Mouse (Mus musculus): ENCODE measurements around the gene Gemin4. TPM values are rescaled to one million over a fixed set of nuclear protein-coding genes. Genes with fewer than 3 reads are reported as not detected.
A peak's percentile ranks its signal among the peaks of the same experiment; 100 is the strongest.
"Not testable (repeated sequence)": the region's sequence is repeated elsewhere in the genome, so short reads cannot be mapped to it uniquely, and the experiment has no call there.

Gemin4 gene
- polyA plus RNA-seq, 2 experiments from 2014 or later: 7.0 to 13.4 TPM

DNA sequence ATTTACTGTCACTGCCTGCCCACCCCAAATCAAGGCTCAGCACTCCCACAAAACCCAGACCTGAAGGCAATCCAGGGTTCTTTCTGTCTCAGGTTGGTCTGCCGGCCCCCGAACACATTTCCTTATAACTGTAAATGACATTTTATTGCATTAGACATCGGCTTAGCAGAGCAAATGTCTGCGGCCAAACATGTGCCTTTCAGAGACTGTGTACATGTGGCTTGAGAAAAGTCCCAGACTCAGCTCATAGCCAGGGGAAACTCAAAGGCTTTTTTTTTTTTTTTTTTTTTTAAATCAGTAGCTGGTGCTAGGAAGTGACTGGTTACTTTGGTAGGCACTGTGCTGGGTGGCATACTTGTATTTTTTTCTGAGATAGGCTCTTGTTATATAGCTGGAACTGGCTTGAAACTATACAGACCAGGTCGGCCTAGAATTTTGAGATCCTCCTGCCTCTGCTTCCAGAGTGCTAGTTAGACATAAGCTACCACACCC lies 1.4 kb downstream of the Gemin4 start:
- no peak for ATAC-seq

DNA sequence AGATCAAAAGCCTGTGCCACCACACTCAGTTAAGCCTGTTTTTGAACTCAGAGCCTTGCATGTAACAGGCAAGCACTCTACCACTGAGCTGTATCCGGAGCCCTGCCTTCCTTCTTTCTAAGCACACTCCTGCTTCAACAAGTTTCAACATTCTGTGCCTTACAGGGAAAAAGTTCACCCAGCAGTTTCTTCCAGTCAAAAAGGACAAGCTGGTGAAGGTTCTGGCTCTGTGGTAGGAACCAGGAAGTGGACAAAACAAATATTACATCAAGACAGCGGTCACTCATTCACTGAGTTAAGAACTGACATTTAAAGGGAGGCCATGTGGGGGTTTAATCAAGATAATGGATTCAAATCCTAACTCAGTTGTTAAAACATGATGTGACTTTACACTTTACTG lies 2.5 kb downstream of the Gemin4 start:
- no peak for ATAC-seq

DNA sequence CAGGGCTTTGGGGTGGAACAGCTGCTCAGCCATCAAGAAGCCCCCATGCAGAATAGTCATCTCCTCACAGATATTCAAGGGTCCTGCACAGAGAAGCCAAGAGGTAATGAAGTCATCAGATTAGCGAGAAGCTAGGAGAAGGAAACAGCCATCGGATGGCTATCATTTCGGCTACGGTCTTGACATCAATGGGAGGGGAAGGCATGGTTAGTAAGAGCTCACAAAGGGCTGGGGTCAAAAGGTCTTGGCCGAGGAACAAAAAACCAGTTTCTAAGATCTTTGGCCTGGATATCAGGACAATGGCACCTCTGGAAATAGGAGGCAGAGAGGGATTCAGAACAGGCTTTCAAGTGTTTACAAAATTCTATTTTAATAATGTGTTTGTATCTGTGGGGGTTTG lies 3.6 kb downstream of the Gemin4 start:
- ATAC-seq: no peak

DNA sequence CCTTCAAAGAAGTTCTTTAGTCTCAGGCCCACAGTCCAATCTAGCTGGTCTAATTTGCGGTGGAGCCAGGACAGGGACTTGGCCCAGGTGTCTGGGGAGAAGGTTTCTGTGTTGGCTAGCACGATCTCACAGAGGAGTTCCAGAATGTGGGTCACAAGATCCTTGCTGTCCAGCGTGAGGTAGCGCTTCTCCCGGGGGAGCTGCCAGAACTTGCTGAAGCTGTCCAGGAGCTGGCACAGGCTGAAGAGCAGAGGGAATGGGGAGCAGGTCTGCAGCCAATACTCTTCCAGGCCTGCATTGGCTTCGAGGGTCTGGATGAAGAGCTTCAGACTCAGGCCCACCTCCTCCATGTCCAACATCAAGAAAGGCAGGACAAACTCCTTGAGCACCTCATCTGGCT lies 5.9 kb downstream of the Gemin4 start:
- ATAC-seq: not testable (repeated sequence)

DNA sequence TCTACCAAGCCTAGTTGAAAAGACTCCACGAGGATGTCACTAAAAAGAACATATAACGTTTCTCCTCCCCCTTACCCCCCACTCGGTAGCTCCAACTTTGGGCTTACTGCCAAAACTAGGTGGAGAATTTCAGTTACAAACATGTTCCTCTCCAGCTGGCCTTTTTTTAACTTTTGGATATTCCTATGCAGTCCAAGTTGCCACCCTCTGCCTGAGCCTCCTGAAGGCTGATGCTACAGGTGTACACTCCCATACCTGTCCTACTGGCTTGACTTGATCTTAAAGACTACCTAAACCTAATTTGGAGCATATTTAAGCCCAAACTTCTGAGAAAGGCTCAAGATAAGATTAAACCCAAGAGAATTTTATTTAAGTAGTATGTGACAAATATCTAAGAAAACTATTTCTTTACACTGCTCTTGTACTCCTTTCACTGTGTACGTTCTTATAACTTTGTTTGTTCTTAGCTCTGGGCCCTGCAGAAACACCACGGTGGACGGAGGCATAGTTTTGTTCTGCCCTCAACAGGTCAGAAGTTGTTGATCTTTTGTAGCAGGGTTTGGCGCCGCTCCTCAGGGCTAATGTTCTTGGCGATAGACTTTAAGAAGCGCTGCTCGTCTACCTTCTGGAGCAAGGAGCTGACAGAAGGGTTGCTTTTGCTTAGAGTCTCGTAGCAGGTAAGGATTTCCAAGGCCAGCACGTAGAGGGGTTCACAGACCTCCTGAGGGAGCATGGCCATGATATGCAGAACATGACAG lies 7.1 kb downstream of the Gemin4 start:
- no peak for ATAC-seq

DNA sequence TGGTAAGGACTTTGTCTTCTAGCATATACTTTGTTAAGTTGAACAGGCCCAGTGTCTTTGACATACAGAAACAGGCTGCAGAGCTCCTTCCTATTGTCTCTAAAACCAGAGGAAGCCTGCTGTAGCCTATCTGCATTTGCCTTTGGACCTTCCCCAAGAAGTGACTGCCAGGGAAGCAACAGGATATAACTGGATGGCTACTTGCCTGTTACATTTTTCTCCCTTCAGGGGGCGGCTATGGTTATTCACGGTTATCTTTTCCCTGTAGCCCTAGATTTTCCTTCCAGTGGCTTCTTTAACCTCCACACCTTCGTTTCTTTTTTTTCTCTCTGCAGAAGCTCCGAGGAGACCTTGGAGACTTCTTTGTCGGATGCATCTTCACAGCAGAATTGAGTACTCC lies 10.7 kb downstream of the Gemin4 start:
- no peak for ATAC-seq

DNA sequence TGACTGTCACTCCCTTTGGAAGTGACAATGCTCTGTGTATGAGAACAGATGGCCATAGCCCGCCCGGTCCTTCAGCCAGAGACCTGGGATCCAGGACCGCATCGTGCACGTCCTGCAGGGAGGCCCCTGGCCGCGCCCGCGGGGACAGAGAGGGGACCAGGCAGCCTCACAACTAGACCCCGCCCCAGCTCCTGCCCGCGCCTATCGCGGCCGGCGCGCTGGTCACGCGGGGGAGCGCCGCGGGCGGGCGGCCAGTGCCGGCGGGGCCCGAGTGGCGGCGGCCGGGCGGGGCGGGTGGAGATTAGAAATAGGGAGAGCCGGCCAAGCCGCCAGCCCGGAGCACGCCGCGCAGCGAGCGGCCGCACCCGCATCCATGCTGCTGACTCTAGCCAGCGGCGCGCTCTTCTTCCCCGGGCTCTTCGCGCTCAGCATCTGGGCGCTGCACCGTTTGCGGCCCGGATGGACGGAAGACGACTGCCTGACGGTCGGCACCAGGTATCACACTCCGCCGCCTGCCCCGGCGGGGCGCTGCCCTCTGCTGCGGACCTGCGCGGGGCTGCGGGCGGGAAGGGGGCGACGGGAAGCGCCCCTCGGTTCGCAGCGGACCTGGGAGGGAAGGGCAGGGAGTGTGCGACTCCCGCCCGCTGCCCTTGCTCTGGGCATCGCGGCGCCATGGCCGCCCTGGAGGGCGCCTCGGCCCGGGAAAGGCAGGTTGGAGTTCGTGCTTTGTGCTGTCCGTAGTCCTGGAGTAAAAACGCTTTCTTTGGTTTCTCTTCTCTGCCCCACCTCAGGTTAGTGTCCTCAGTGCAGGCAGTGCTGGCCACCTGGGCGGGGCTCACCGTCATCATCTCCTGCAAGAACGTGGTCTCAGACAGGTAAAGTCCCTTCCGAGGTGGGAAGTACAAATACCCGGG lies 15.4 kb downstream of the Gemin4 start:
- ATAC-seq: peak; percentile 65

DNA sequence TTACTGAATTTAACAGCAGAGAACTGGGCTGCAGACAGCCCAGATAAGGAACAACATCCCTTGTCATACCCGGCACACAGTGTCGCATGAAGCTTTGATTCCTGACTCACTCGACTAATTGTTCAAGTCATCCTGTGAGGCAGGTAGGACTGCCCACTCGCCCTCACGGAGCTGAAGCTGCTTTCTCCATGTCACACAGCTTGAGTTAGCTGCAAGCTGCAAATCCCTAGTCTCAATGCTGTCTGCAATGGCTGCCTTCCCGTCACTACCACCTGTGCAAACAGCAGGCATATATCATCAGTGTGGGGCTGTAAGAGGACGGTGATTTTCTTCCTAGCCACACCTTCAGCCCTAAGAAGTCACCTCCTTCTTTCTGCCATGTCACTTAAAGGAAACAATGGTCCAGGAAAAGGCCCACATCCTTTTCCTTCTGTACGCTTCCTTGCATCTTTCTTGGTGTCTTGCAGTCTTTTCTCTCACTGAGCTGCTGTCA lies 20.4 kb downstream of the Gemin4 start:
- ATAC-seq: no peak

DNA sequence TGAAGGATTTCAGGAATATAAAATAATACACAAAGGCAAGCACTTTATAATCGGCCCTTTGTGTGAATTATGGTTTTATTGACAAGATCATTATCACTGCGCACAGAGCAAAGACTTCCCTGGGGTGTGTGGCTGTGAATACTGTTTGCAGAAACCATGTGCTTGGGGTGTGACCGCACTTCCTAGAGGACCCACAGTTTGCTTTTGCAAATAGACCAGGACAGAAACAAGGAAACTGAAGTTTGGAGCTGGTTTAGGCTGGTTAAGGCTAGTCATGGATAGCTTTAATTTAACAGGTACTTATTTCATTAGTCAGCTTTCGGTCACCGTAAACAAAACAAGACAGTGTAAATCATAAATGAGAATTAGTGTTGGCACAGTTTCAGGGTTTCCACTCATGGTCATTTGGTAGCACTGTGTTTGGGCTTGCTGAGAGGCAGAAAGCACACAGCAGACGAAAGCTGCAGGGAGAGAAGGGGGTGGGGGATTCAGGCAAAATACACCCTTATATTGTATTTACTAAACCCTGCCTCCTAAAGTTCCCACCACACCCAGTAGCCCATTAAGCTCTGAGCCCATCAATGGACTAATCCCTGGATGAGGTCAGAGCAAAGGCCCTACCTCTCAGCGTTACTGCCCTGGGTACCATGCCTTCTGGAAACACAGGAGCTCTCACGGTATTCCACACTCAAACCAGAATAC lies 21.0 kb downstream of the Gemin4 start:
- no peak for ATAC-seq

DNA sequence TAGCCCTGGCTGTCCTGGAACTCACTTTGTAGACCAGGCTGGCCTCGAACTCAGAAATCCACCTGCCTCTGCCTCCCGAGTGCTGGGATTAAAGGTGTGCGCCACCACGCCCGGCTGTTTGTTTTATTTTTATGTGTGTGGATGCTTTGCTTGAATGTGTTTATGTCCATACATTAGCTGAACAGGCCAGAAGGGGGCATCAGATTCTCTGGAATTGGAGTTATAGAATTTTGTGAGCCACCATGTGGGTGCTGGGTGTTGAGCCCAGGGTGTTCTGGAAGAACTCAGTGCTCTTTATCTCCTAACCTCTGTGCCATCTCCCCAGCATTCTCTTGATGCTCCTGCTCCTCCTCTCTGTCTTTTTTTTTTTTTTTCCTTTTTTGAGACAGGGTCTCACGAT lies 30.6 kb downstream of the Gemin4 start:
- ATAC-seq: no peak

DNA sequence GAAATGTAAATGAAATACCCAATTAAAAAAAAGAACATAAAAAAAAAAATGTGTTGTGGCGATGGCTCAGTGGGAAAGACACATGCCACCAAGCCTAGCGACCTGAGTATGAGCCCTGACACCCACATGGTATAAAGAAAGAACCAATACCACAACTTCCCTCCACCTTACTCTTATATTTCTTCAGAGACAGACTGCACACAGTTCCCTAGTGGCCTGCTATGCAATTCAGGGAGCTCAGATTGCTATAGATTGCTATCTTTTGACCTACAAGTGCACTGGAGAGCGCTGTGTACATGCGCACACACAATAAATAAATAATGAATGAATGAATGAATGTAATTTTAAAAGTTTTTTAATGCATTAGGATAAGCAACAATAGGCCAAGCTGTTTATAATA lies 33.7 kb downstream of the Gemin4 start:
- no peak for ATAC-seq

DNA sequence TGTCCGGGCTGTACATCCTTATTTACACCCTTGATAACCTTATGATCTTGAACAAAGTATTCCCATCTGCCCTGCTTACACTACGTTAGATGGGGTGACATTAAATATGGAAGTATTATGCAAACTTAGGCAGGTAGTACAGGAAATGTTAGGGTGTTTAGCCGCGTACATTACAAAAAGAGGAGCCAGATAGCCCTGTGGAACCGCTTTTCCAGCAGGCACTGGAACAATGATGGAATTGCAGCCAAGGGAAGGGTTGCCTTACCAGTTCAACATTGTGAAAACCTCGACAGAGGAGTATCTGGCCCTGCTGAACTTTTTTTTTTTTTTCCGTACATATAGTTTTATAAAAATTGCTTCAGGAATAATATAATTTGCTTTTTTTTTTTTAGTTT lies 37.3 kb downstream of the Gemin4 start:
- no peak for ATAC-seq

DNA sequence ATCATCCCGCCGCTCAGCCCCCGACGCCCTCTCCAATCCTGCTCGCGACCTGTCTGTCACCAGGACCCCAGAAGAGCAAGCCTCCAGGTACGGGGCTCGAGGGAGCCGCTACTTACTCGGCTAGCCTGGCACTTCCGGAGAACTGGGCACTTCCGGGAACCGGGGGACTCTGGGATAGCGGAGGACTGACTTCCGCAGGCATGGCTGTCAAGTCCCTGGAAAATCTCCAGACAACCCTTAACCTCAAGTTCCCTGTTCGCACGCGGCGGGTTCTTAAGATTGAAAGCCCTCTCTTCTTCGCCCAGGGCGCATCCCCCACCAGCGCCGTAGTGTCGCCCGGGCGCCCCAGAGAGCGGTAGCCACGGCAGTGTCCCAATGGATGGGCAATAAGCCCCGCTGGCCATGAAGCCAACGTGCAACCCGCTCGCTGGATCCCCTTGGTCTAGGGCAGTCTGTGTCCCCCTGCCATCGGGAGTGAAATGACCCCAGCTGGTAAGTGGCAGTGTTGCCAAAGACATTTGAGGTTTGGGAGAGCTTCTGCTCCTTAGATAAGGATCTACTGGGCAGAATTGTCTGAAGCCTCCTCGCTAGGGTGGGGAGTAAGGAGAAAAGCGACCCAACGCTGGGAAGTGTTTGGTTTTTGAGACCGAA lies 37.8 kb downstream of the Gemin4 start, which contains the start of the genes Vps53 and Fam57a:
TSS of gene Vps53 (minus strand) at position 153 of the 651 bp plus-strand sequence.
TSS of gene Fam57a (plus strand) at position 177 of the 651 bp plus-strand sequence.
- peak; percentile 83 for ATAC-seq

DNA sequence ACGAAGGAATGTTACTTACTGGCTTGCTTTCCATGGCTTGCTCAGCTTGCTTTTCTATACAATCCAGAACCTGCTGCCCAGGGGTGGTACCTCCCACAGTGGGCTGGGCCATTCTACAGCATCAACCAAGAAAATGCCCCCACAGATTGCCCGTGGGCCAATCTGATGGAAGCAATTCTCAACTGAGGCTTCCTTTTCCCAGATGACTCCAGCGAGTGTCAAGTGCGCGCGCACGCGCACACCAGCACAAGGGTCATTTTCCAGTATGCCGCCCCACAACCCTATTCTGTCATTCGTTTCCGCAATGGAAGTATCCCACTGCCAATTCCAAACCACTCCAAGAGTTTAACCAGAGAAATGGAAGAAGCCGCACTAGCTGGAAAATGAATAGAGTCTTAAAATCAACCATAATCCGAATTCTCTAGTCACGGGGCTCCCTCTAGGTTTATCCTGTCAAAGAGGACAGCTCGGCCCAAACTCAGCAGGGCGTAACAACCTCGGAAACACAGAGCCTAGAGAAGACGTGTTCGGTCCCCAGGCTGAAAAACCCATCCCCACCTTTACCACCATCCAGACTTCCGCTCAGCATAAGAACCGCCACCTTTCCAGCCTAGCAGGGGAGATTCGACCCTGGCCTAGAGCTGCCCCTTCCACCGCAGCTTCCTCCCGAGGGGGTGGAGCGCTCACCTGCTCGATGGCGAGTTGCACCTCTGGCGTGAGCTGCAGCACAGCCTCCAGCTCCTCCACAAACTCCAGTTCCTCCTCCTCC lies 38.6 kb downstream of the Gemin4 start:
- peak; percentile 82 for ATAC-seq

DNA sequence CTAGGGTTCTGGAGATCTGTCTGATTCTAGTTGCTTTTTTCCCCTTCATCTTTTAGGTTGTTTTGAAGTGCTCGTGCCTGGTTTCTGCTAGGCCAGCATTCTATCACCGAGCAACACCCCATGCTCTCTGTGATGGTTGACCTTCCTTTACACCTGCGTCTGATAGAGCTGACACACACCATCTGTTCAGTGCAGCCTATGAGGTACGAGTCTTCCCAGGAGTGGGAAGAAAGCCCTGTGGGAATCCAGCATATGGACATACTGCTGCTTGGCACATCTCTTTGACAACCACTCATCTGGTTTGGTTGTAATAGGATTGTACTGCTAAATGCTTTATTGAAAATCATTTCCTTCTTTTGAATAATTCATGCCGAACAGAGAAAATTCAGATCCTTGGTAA lies 47.3 kb downstream of the Gemin4 start:
- ATAC-seq: no peak

DNA sequence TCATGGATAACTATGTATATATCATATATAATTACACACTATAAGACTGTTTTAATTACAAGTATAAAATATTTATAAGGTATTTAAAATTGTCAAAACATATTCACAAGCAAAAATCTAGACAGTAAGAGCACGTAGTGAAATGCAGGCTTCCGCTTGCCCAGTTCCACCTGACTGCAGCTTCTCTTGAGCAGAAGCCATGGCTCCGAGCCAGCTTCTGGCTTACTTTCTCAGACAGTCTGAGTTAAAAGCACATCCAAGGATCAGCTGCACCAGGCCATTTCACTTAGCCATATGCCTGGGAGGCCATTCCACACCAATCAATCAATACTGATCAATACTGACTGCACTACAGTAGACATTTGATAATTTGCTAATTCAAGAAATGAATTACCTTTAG lies 48.5 kb downstream of the Gemin4 start:
- no peak for ATAC-seq

DNA sequence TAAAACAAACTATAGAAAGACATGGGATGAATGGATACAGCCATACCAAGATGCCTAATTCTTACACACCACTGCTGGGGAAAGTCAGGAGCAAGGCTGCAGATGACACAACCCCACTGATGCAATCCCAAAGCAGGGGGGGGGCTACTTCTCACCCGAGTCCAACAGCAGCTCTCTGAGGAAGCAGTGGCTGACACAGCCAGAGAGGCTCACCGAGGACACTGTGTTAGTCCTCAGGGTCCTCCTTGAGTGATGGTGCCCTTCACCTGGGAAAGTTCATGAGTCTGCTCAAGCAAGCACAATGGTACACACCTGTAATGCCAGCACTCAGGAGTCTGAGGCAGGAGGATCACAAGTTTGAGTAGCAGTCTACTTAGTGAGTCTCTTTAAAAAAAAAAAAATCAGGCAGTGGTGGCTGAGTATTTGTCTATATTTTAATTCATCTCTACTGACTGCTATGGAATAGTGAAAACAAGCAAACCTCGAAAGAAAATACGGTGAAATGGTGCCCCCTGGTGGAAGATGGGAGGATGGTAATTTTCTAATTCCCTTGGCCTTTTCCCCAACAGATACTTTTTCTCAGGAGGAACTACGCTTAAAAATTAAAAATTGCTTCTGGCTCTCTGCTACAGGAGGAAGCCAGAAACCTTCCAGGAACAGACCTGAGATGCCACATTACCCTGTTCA lies 50.2 kb downstream of the Gemin4 start:
- no peak for ATAC-seq

DNA sequence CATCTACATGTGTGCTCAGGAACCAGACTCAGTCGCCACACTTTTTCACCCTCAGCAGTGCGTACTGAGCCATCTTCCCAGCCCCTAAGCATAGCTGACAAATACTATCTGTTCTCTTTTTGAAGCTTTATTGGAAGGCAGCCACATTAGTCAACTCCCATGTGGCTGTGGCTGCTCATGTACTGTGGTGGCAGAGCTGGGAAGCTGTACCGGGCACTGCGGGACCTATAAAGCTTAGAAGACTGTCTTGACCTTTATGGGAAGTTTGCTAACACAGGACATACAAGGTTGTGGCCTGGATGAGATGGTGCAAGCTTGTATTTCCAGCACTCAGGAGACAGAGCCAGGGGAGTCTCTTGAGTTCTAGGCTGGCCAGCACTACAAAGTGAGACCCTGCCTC lies 50.8 kb downstream of the Gemin4 start:
- ATAC-seq: no peak

All from activated CD4-positive, CD25-positive, alpha-beta regulatory T cell, adult 4 months (primary cell).